Mouse (Mus musculus) activated CD4-positive, CD25-positive, alpha-beta regulatory T cell, adult 4 months (primary cell): ENCODE measurements around the gene Eml1. TPM values are rescaled to one million over a fixed set of nuclear protein-coding genes. Genes with fewer than 3 reads are reported as not detected.

Experiments used
- ATAC-seq: one replicate; pipeline ENCODE4 v1.8.0; 2017
- polyA plus RNA-seq, 2 experiments: library from polyadenylated mRNA; unstranded; fragments of 100-300 nt; shearing (Covaris generic); gene quantifications; one replicate each; pipeline ENCODE4 v1.2.1; 2017

Eml1 gene
- polyA plus RNA-seq, 2 experiments from 2014 or later = 0.38 TPM; not detected in 1

DNA sequence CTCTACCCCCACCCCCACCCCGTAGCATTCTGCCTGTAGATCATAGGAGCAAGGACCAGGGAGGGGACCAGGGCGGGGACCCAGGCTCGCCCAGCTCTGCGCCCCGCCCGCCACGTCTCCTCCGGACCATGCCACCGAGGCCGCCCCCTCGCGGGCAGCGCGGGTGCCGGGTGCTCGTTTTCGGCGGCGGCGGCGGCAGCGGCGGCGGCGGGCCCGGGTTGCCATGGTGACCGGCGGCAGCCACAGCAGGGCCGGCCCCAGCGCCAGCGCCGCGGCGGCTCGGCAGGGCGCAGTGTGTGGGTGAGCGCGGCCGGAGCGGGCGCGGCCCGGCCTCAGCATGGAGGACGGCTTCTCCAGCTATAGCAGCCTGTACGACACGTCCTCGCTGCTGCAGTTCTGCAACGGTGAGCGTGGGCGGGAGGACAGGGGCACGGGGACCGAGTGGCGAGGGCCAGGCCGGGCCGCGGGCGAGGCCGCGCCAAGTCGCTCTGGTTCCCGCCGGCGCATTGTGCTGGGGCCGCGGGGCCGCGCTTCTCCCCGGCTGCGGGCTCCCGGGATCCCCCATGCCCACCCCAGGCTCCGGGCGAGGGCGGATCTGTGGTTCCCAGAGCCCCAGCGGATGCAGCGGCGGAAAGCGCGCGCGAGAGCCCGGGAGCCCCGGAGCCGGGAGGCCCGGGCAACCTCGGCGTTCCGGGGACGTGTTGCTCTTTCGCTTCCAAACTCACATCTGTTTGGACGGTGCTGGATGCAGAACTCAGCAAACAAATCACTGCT lies 52.3 kb downstream of the Eml1 start:
- ATAC-seq = no peak

DNA sequence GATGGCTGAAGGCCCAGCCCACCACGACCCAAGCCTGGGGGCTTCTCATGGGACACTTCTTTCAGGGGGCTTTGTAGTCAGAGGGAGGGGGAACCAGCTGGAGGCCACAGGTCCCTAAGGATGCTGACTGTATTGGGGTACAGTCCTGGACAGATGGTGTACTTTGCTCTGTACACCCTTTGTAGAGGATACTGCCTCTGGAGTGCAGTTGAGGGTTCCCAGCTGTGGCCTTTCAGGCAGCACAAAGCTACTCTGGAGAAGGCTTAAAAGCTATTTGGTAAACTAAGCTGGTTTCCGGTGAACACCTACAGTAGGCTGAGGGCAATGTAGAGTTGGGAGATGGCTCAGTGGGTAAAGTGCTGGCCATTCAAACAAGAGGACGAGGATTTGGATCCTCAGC lies 60.2 kb downstream of the Eml1 start:
- ATAC-seq = no peak

DNA sequence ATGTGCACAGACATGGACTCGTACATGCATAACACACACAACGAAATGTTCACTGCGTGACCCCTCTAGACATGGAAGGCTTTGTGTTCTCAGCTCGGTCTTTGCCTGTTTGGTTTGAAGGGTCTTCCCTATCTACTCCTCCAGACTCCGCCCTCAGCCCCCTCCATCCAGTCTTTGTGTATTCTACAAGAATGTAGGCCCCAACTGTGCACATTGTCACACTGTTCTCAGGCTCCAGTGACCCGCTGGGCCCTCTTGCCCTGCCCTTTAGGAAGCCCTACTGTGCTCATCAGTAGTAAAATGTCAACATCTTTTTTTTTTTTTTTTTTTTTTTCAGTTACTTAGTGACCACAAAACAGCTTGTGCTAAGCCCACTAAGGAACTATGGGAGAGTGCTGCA lies 61.0 kb downstream of the Eml1 start:
- ATAC-seq = no peak

DNA sequence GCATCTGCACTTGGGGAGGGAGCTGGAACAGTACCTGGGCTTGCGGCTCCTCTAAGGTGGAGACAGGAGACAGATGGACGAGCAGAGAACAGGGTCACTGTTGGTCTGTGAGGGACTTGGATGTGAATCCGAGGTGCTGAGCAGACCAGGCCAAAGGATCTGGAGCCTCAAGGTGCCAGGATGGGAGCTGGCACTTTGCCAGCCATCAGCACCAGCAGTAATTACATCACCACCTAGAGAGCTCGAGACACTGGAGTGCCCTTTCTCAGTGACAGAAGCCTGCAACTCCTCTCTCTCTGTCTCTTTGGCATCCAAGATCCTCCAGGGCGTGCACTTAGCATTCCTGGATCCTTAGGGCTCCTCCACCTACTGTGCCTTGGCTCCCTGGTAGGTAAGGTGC lies 61.8 kb downstream of the Eml1 start:
- no peak for ATAC-seq

DNA sequence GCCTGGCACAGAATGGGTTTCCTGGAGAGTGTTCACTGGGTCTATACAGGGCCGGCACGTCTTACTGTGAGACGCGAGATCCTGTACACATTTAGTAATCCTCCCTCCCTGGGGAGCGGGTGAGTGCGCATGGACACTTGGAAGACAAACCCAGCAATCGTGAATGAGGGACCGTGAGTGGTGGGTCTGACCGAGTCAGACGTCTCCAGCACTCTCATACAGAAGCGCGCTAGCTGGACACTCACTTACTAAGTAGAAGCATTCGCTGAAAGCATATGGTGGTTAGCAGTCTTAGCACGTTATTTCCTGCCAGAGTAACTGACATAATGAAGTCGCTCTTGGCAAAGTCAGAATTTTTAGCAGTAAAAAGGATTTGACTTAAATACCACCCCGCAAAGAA lies 62.3 kb downstream of the Eml1 start:
- ATAC-seq = no peak

DNA sequence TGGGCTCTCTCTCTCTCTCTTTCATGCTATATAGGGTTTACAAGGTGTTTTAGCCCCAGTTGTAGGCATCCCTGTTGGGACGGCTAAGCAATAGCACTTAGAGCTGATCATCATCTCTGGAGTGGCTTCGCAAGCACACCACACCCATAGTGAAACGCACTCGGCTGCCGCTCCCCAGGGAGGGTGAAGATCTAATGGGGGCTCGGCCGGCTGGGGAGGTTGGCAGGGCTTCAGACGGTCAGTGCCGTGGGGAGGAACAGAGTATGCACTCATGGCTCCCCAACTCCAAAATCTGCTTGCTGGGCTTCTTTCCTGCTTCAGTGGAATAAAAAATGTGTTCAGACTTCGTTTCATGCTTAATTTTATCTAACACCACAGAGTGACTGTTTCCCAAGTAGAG lies 62.7 kb downstream of the Eml1 start:
- no peak for ATAC-seq

DNA sequence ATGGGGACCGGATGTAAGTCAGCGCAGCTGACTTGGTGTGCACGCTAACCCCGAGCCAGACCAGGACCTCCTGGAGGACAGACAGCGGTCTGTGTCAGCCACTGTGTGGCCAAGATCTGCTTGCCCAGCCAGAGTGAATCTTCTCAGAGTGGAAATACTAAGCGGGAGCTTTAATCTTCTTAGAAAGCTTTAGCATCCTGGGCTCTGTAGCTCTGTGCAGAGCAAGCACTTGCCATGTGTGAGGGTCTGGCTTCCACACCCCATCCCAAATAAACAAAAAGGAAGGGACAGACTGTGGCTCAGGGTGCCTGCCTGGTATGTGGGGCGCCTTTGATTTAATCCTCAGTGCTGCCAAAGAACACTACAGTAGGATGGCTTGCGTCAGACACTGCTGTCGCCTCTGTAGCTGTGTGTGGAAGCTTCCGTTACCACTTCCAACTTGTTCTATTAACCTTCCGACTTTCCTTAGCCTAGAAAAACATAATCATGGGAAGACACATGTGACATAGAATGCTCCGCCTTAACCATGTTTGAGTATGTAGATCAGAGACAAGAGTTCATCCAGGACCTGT lies 64.8 kb downstream of the Eml1 start:
- no peak for ATAC-seq

DNA sequence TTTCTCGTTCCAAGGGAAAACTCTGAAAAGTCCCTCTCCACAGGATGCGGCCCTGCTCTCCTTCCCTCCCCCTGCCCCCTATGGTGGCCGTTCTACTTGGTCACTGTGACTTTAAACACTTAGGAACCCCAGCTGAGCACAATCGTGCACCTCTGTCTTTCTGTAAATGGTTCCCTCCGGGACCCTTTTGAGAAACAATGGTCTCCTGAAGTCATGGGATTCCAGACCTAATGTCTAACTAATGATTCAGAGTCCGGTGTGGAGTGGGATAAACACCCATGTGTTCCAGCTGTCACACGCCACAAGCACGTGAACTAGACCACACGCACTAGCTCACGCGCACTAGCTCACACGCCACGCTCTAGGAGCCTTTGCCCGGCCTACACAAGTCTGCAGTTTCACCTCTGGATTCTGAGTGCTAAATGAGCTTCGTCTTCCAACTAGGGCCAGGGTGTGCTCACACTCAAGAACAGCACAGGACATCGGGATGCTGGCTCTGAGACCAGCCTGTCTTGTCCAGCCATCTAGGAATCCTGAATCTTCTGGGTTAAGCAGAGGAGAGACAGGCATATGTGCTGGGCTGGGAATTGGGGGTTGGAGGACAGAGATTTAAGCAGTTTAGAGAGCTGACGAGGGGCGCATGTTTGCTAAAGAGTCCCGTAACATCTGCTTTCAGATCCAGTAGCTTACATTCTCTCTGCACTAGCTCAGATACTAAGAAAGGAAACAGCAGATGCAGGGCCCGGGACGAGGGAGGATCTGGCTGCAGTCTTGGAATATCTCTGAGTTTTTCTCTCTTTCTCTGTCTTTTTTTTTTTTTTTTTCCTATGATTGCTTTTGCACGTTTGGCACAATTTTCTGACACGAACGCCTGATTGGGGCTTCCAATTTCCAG lies 65.5 kb downstream of the Eml1 start:
- ATAC-seq = no peak

DNA sequence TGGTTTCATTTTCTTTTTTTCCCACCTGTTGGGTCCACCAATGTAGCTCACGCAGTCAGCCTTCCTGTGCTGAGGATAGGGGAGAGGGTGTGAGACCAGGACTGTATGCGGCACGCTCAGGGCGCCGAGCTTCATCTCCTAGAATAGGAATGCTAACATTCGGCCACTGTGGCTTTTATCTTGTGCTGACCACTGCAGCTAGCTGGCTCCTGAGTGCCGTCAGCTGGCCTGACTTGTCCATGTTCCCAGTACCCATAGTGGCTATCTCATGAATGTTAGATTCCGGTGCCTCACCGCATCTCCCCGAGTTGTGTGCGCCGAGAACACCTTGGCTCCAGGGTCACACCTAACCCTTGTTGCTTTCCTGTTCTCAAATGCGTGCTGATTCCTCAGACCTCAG lies 66.7 kb downstream of the Eml1 start:
- no peak for ATAC-seq

DNA sequence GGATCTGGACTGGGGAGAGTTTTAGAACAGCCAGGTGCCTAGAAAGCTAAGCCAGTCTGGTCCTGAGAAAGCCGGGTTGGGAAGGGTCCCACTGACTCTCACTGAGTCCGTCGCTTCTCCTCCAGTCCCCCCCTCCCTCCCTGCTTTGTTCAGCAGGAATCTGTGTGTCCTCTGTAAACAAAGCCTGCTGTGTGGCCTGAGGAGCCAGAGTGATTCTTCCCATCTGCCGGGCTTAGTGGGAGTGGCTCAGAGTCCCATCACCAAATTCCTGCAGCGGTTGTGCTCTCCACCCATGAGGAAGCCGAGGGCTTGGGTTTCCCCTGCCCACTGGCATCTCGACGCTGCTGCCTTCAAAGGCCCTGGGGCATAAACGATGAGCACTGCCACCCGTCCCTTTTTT lies 72.5 kb downstream of the Eml1 start:
- no peak for ATAC-seq

DNA sequence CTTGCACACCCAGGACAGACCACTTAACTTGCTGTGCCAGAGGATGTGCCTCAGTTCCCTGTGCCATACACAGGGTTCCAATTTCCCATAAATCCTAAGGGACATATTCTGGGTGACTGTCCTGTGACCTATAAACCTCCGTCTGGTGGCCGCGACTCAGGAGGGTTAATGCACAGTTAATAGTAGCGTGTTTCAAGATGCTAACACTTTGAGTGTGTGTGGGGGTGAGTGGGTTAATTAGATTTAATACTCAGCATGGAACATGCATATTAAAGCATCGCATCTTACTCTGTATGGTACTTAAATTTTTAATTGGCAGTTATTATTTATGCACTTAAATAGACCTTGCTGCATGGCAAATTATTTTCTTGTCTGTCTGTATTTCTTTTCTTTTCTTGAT lies 73.0 kb downstream of the Eml1 start:
- no peak for ATAC-seq

DNA sequence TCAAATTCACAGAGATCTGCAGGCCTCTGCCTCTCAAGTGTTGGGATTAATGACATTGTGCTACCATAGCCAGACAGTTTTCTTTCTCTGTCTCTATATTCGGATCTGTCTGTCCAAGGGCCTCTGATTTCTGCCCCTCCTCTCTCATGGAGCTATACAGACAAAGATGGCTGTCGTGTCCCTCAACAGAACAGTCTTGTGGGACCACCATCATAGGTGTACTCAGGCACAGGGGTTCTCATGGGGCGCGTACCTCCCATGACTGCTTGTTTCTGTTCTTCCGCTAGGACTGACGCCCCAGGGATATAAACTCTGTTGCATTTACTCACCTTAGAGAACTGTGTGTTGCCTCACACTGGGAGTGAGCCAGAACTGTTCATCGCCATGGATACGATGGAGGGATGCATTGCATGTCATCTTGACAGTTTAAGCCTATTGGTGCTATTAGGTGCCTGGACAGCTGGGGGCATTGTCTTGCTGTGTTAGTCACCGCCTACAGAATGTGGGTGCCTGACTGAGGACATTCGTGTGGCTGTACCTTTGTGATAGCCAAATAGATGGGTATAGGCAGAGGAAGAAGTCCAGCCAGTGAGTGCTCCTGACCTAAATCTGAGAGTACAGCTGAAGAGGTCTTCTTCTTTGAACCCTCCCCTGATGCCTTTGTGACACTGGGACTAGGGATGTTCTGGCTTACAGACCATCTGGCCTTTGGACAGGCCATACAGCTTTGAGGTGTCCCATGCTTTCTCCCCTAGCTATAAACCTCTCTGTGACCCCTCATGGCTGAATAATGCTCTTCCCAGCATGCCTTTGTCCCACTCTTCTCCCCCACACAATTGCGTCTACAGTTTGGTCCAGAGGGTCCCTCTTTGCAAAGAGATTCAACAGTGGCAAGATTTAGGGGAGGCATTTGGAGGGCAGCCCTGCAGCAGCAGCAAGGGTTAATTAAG lies 73.7 kb downstream of the Eml1 start:
- no peak for ATAC-seq

DNA sequence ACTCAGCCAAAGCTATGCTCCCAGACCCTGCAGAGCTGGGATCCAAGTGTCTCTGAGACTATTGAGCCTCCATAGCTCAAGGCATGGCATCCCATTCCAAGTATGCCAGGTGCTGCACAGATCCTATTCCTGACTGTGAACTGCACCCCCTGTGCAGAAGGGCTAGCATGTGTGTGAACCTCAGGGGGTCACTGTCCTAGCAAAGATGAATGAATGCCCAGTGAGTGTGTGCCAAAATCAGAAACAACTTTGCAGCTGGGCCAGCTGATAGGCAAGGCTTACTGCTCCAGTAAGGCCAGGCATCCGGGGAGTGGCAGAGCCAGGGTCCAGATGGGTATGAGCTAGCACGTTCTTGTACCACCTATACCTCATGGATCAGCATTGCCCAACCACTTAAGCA lies 76.0 kb downstream of the Eml1 start:
- ATAC-seq = no peak

DNA sequence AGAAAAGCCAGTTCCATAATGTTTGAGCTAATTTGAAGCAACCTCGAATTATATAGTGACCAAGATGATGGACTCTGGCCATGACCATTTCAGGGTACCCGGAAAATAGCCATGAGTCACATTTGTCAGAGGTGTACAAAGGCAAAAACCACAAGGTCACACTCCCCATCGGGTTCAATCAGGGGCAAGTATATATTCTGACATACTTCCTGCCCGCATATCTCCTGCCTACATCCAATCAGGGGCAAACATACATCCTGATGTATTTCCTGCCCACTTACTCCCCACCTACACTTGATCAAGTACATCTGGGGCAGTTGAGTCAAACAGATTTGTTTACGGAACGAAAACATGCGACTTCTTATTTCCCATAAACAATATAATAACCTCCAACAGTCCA lies 77.6 kb downstream of the Eml1 start:
- no peak for ATAC-seq

DNA sequence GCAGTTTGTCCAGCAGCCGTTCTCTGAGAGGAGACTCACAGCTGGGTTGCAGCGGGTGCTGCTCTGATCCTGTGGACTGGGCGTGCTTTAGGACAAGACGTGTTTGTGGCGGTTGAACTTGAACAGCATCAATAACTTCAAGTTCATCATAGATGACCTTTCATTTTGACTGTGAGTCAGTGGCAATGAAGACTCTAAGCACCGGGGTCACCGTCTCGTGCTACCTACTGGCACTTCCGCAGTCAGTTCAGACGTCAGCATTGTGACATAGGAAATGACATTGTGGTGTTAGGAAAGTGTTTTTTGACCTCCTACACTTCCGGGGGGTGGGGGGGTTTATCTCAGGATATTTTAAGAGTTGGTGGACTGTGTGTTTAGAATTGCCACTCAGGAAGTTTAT lies 79.2 kb downstream of the Eml1 start:
- ATAC-seq = peak; percentile 21

DNA sequence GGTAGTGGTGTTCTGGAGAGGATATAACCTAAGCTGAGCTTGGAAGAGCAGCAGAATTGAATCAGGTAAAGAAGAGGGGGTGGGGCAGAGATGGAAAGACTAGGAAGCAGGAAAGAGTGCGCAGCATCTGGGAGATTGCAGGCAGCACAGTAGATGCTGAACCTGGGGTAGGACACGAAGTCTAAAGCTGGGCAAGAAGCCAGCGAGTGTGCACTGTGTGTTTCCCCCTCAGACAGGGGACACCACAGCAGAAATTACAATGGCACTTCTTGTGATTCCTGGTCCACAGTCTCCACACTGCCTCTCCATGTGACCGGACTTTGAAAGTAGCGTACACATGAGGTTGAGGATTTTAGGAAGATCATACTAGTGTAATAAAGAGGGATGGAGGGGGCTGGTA lies 79.8 kb downstream of the Eml1 start:
- ATAC-seq = no peak

DNA sequence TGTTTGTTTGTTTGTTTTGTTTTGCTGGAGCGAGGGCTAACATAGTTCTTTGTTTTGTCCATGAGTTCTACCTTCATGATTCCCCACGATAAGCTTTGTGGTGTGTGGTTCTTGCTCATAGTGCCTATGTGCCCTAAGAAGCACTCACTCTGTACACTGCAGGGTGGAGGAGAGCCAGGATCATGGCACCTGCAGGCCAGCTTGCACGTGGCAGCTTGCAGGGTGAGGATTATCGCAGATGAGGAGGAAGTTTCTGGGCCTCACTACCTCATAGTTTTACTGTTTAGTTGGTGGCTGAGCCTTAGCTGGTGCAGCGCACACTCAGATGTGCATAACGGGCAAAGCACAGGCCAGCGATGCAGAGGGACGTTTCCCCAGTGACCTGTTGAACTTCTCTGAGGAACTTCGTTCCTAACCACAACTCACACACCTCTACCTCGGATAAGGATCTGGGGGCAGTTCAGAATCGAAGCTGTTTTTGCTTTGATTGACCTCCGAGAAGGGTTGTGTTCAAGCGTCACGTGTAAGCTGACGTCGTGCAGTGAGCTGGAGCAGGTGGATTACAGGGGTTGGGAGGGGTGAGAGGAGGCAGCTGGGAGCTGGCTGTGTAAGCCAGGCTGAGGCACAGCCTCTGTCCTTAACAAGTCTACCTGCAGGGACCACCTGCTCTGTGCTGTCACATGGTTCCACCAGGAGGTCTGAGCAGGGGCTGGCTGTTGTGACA lies 81.6 kb downstream of the Eml1 start:
- ATAC-seq = no peak

DNA sequence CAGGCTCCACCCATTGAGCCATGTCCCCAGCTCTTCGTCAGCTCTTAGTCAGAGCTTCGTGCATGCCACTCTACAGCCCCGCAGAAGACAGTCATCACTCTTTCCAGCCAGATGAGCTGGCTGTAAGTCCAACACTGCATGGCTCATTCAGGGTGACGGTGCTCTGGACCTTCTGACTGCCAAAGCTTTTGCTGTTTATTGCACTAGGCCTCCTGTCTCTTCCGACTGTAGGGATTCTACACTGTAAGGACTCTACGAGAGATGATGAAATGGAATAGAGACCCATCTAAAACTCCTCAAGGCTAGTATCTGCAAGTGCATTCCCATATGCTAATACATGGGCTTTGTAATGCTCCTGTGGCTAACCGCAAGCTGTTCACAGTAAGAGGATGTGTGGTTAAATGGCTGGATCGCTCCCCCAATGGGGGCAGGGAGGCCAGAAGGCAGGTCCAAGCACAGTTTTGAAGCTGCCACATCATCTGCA lies 82.8 kb downstream of the Eml1 start:
- peak; percentile 15 for ATAC-seq

DNA sequence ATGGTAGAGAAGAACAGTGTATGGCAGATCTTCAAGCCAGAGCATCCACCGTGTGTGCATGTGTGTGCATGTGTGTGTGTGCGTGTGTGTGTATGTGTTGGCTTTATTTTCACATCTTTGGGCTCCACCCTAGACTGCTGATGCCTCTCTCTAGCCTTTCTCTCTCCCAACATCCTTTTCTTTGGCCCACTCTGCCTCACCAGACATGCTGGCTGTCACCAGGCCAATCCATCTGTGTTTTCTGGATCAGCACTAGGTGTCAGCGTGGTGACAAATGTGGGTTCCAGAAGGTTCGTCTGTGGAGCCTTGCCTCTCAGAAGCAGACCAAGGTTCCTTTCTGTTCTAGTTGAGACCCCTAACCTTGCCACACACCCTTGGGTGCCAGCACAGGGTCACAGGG lies 84.2 kb downstream of the Eml1 start:
- ATAC-seq = no peak

DNA sequence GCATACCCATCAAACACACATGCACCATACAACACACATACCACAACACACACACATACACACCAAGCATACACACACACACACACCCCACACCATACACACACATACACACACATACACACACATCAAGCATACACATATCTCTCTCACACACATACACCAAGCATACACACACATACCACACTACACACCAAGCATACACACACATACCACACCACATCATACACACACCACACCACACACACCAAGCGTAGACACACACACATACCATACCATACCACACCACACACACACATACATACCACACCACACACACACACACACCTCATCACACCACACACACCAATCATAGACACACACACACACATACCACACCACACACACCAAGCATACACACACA lies 102.1 kb downstream of the Eml1 start:
- ATAC-seq = no peak

DNA sequence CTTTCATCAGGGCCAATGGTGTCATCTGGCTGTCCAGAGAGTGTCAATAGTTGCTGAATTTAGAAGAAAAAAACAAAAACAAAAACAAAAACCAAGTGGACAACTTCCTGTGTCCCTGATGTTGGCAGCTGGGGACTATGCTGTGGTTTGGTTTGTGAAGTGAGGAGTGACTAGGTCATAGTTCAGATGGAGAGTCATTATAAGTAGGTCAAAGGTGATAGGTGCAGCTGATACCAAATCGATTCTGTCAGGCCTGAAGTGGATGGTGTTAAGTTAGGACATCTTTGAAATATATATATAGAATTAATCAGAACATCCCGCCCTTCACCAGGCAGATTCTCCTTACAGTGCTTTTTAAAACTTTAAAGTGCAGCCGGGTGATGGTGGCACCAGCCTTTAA lies 103.7 kb downstream of the Eml1 start:
- ATAC-seq = no peak

DNA sequence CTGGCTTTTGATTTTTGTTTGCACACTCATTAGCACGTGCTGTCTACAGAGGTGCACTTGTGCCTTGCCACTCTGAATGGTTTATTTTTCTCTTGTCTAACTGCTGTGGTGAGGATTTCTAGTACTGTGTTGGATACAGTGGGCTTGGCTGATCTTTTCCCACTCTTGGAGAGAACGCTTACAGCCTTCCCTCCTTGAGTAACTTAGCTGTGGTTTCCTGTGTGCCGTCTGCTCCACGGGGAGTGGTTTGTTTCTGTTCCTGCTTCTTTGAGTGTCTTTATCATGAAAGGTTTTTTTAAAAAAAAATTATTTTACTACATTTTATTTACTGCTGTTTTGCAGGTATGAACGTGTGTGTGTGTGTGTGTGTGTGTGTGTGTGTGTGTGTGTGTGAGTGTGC lies 108.0 kb downstream of the Eml1 start:
- ATAC-seq = no peak
